Mouse (Mus musculus): ENCODE measurements around the gene Hes7.

GRCm38 (mm10) chr11:69095511-69096231 lies 24.5 kb upstream of the Hes7 start:
- TF ChIP-seq CTCF (IDR thresholded peaks at IDR 0.05; ENCODE audit: borderline replicate concordance, control insufficient read depth, extremely low read depth, insufficient read depth, low read length, poor library complexity), result no peak
- TF ChIP-seq POLR2A (IDR thresholded peaks at IDR 0.05; ENCODE audit: control insufficient read depth, extremely low read depth, insufficient read depth, low read length, poor library complexity), result no peak

Data from thymus, adult 2 months (tissue).